Mouse (Mus musculus) B cell, adult 2 months (primary cell): ENCODE results near the gene Rnft1.
"Not testable (repeated sequence)": the region's sequence is repeated elsewhere in the genome, so short reads cannot be mapped to it uniquely, and the experiment has no call there.

Source experiments
- DNase-seq, 2 experiments: peaks; one replicate each; pipeline ENCODE4 v3.0.0; 2022

The Rnft1 gene

GRCm38 (mm10) chr11:86527528-86527927, 43.1 kb downstream of the Rnft1 start:
- DNase-seq, result no peak

- peak; percentile 45 to 48 for DNase-seq
These were observed 48.4 kb downstream of the Rnft1 start for GRCm38 (mm10) chr11:86532834-86533233.

GRCm38 (mm10) chr11:86533302-86533701, 48.8 kb downstream of the Rnft1 start:
- DNase-seq, result not testable (repeated sequence)

GRCm38 (mm10) chr11:86534201-86534910, 49.9 kb downstream of the Rnft1 start:
- DNase-seq, result no peak

GRCm38 (mm10) chr11:86538786-86539185, 54.3 kb downstream of the Rnft1 start:
- DNase-seq, result no peak

- no peak for DNase-seq
These were observed 55.4 kb downstream of the Rnft1 start for GRCm38 (mm10) chr11:86539716-86540475.

GRCm38 (mm10) chr11:86540476-86540845, 56.0 kb downstream of the Rnft1 start:
- no peak for DNase-seq

- no peak for DNase-seq
These were observed 58.4 kb downstream of the Rnft1 start for GRCm38 (mm10) chr11:86542851-86543250.

- DNase-seq, result no peak
These were observed 59.6 kb downstream of the Rnft1 start for GRCm38 (mm10) chr11:86543960-86544638.

- DNase-seq, result peak; percentile 96 to 97
These were observed 60.3 kb downstream of the Rnft1 start, which contains the start of the genes Rps6kb1 and Tubd1 for GRCm38 (mm10) chr11:86544639-86545299. TSS of gene Rps6kb1 (minus strand) at chr11:86544805. TSS of gene Tubd1 (plus strand) at chr11:86544991.

GRCm38 (mm10) chr11:86545556-86545955, 61.1 kb downstream of the Rnft1 start:
- DNase-seq, result no peak

GRCm38 (mm10) chr11:86547412-86547811, 63.0 kb downstream of the Rnft1 start:
- peak; percentile 49 to 58 for DNase-seq
